Mouse (Mus musculus): ENCODE results near the gene Ints5. TPM values are rescaled to one million over a fixed set of nuclear protein-coding genes. Genes with fewer than 3 reads are reported as not detected.
"Not testable (repeated sequence)": the region's sequence is repeated elsewhere in the genome, so short reads cannot be mapped to it uniquely, and the experiment has no call there.

The Ints5 gene
- polyA plus RNA-seq (2016; fragmentation: Nextera tagmentation; extraction: Ambion mirVana) = 39.9 and 40.8 TPM in 2 replicates

DNA sequence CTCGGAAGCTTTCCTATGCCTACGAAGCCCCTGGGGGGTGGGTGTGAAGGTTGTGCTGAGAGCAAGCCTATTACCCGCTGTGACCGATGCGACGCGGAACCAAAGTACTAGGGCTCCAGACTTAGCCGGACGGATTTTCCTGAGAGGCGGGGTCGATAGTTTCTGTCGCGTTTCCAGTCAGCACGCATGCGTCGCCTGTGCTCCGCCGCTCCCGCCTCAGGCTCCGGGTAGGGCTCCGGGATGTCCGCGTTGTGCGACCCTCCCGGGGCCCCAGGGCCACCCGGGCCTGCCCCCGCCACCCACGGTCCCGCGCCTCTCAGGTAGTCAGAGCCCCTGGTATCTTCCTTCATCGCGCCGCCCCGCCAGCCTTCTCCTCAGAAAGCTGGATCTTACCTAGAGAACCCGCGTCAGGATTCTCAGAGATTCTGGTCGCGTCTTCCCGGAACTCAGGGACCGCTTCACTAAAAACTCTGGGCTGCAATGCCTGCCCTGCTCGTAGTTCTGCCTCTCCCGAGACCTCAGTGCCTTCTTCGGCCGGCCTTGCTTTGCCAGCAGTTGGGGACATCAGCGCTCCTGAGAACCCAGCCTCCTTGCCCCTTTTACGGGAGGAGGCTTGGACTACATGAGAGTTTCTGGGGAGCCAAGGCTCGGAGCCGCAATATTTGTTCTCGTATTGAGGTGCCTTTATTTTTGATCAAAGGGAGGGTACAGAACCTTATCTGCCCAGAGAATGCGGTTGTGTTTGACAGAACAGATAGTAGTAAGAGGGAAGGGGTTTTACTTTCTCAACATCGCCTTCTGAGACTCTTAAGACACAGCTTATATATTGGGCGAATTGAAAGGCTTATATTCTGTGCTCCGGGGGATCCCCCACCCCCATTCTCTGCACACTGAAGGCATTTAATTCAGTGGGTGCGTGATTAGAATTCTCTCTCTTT lies at the start of gene Ints5:
TSS of gene Ints5 (plus strand) at position 177 of the 938 bp plus-strand sequence.
- ATAC-seq = peak; percentile 56
- peaks cover 74% of the 10 kb centered on the region for H3K4me1 ChIP-seq
- 1% methylated on average over 54 of the region's 54 CpGs for WGBS (ENCODE audit: insufficient replicate concordance)

DNA sequence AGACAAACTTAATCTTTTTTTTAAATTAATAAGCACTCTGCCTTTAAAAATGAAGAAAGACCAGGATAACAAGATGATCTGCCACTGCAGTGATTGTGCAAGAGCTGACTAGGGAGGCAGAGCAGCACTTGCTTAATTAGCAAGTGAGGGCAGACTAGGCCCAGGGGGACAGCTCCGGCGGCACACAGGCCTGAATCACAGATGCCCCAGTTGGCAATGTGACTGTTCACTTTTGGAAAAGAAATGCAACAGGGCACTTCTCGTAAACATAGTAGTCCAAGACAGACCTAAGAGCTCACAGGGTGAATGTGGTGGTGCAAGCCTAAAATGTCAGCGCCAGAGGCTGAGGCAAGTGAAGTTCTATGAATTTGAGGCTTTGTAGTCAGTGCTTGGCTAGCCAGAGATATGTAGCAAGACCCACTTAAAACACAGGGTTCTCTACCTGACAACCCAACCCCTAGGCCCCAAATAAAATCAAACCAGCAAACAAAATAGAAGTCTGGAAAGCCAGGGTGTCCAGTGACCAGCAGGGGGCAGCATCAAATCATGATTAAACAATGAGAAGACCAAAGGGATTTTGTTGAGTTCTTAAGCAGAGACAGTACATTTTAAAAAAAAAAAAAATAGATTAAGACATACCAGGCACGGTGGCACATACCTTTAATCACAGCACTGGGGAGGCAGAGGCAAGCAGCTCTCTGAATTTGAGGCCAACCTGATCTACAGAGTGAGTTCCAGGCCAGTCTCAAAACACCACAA lies 48.3 kb upstream of the Ints5 start:
- Histone ChIP-seq H3K4me3 (no peak overlapping the region), H3K27ac (no peak overlapping the region), H3K4me1 (peaks cover 20% of the 10 kb centered on the region), H3K36me3 (peaks cover 57% of the 10 kb centered on the region), H3K9me3 (replicated peaks) (no peaks in the 10 kb centered on the region), H3K27me3 (replicated peaks) (no peaks in the 10 kb centered on the region), H3K9ac (no peak overlapping the region), H3K4me2 (no peak overlapping the region)
- ATAC-seq = no peak
- WGBS (ENCODE audit: insufficient replicate concordance) = 64% methylated on average over 5 of the region's 5 CpGs

More for the DNA sequence above, at the start of gene Ints5:
- Histone ChIP-seq H3K36me3 (peaks cover 45% of the 10 kb centered on the region), H3K27ac (peak within 1 kb of the TSS; percentile 95), H3K9me3 (replicated peaks) (no peaks in the 10 kb centered on the region), H3K27me3 (replicated peaks) (no peaks in the 10 kb centered on the region), H3K9ac (peak within 1 kb of the TSS; percentile 94), H3K4me3 (peak within 1 kb of the TSS; percentile 90), H3K4me2 (peak within 1 kb of the TSS; percentile 84)

- 77% methylated on average over 5 of the region's 5 CpGs for WGBS (ENCODE audit: insufficient replicate concordance)
Measured at GRCm38 (mm10) chr19:8848356-8848755, 44.4 kb upstream of the Ints5 start.

DNA sequence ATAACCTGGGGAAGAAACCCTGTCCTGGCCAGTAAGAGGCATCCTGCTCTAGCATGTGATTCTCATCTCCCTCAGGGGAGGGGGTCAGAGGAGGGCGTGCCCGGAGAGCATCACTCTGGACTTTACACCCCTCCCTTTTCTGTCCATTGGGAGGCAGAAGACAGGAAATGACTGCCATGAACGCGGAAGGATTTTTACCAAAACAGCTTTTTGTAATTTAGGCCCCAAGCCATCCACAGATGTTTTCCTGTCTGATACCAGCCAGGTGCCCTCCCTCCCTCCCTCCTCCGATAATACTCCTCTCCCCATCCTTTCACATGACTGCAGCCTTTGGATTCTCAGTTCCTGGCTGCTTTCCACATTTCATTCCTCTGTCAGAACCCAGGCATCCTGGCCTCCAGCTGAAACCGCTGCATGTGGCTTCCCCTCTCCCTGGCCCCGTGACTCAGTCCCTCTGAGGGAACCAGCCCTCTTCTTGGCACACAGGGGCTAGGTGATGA lies 42.4 kb upstream of the Ints5 start, which contains the start of gene Lrrn4cl:
TSS of gene Lrrn4cl (plus strand) at position 367 of the 500 bp plus-strand sequence.
- H3K27ac ChIP-seq = no peak within 1 kb of the TSS
- peaks cover 33% of the 10 kb centered on the region for H3K36me3 ChIP-seq
- no peaks in the 10 kb centered on the region for H3K9me3 ChIP-seq (replicated peaks)
- 0 out of 2 replicates have a peak, but pooled peaks have one; percentile 32 for ATAC-seq
- 42% methylated on average over 7 of the region's 7 CpGs for whole genome bisulfite sequencing (ENCODE audit: insufficient replicate concordance)
- H3K9ac ChIP-seq = no peak within 1 kb of the TSS
- H3K4me2 ChIP-seq = no peak within 1 kb of the TSS
- H3K27me3 ChIP-seq (replicated peaks) = 0 out of 2 replicates have a peak, but pooled peaks cover 4% of the 10 kb centered on the region
- H3K4me1 ChIP-seq = peaks cover 2% of the 10 kb centered on the region; the same call in 1 of the 2 replicates
- H3K4me3 ChIP-seq = no peak within 1 kb of the TSS

More at GRCm38 (mm10) chr19:8848356-8848755, 44.4 kb upstream of the Ints5 start:
- Histone ChIP-seq H3K4me2 (no peak overlapping the region), H3K27me3 (replicated peaks) (0 out of 2 replicates have a peak, but pooled peaks cover 4% of the 10 kb centered on the region), H3K4me1 (peaks cover 2% of the 10 kb centered on the region; the same call in 1 of the 2 replicates), H3K27ac (no peak overlapping the region), H3K9ac (no peak overlapping the region), H3K36me3 (peaks cover 41% of the 10 kb centered on the region), H3K9me3 (replicated peaks) (no peaks in the 10 kb centered on the region), H3K4me3 (no peak overlapping the region)
- ATAC-seq = no peak

DNA sequence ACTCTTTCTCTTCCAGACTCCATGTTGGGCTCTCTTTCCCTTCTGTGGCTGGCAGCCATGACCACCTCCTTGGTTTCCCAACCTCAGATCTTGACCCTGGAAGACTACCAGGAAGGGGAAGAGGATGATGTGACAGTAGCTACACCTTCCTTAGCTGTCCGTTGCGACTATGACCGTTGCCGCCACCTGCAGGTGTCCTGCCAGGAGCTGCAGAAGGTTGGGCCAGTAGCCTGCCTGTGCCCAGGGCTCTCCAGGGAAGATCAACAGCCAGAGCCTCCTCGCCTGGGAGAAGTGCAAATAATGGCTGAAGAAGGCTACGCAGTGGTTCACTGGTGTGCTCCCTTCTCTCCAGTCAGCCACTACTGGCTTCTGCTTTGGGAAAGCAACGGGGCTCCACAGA lies 41.2 kb upstream of the Ints5 start:
- H3K9me3 ChIP-seq (replicated peaks) = no peaks in the 10 kb centered on the region
- H3K4me1 ChIP-seq = peaks cover 2% of the 10 kb centered on the region; the same call in 1 of the 2 replicates
- 43% methylated on average over 7 of the region's 7 CpGs for WGBS (ENCODE audit: insufficient replicate concordance)
- H3K27me3 ChIP-seq (replicated peaks) = 0 out of 2 replicates have a peak, but pooled peaks cover 7% of the 10 kb centered on the region
- H3K36me3 ChIP-seq = peaks cover 21% of the 10 kb centered on the region
- H3K4me2 ChIP-seq = no peak overlapping the region
- H3K4me3 ChIP-seq = no peak overlapping the region
- H3K27ac ChIP-seq = no peak overlapping the region
- no peak overlapping the region for H3K9ac ChIP-seq
- ATAC-seq = no peak

GRCm38 (mm10) chr19:8852236-8852928 lies 40.4 kb upstream of the Ints5 start:
- Histone ChIP-seq H3K4me1 (peaks cover 2% of the 10 kb centered on the region; the same call in 1 of the 2 replicates), H3K27me3 (replicated peaks) (0 out of 2 replicates have a peak, but pooled peaks cover 7% of the 10 kb centered on the region), H3K27ac (no peak overlapping the region), H3K4me2 (no peak overlapping the region), H3K9ac (no peak overlapping the region), H3K9me3 (replicated peaks) (no peaks in the 10 kb centered on the region), H3K4me3 (no peak overlapping the region), H3K36me3 (peaks cover 14% of the 10 kb centered on the region)
- 49% methylated on average over 10 of the region's 10 CpGs for WGBS (ENCODE audit: insufficient replicate concordance)
- no peak for ATAC-seq

- no peak for ATAC-seq
- H3K4me1 ChIP-seq = peaks cover 2% of the 10 kb centered on the region; the same call in 1 of the 2 replicates
- no peak overlapping the region for H3K4me2 ChIP-seq
- peaks cover 7% of the 10 kb centered on the region for H3K36me3 ChIP-seq
- H3K4me3 ChIP-seq = no peak overlapping the region
- no peak overlapping the region for H3K27ac ChIP-seq
- H3K9ac ChIP-seq = no peak overlapping the region
- no peaks in the 10 kb centered on the region for H3K9me3 ChIP-seq (replicated peaks)
- 71% methylated on average over 3 of the region's 3 CpGs for WGBS (ENCODE audit: insufficient replicate concordance)
- 0 out of 2 replicates have a peak, but pooled peaks cover 7% of the 10 kb centered on the region for H3K27me3 ChIP-seq (replicated peaks)
Measured at GRCm38 (mm10) chr19:8853117-8853516, 39.7 kb upstream of the Ints5 start.

DNA sequence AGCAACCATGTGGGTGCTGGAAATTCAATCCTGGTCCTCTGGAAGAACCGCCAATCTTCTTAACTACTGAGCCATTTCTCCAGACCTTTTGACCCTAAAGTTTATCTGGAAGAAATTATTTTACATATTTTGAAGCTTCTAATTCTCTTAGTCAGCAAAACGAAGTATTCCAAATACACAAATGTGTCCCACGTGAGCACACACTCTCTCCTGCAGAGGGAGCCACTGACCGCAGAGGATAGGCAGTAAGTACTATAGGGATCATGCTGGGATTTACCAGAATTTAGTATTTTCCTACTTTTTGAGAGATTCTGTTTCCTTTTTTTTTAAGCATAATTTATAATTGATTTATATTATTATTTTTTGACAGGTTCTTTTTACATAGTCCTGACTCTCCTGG lies 35.1 kb upstream of the Ints5 start:
- H3K9ac ChIP-seq = no peak overlapping the region
- 24% methylated on average over 4 of the region's 4 CpGs for WGBS (ENCODE audit: insufficient replicate concordance)
- H3K27me3 ChIP-seq (replicated peaks) = 0 out of 2 replicates have a peak, but pooled peaks cover 3% of the 10 kb centered on the region
- no peak overlapping the region for H3K27ac ChIP-seq
- no peaks in the 10 kb centered on the region for H3K4me1 ChIP-seq
- H3K36me3 ChIP-seq = no peaks in the 10 kb centered on the region
- H3K9me3 ChIP-seq (replicated peaks) = no peaks in the 10 kb centered on the region
- no peak overlapping the region for H3K4me2 ChIP-seq
- no peak for ATAC-seq
- H3K4me3 ChIP-seq = no peak overlapping the region

DNA sequence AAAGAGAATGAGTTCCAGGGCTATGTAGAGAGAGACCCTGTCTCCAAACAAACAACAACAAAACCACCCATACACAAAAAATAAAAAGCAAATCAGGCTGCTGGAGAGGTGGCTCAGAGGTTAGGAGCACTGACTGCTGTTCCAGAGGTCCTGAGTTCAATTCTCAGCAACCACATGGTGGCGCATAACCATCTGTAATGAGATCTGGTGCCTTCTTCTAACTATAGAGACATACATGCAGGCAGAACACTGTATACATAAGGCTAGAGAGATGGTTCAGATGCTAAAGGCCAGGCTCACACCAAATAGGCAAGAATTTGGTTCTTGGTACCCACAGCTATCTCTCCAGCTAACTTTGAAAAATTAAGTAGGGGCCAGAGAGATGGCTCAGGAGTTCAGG lies 33.8 kb upstream of the Ints5 start:
- Histone ChIP-seq H3K36me3 (no peaks in the 10 kb centered on the region), H3K4me3 (no peak overlapping the region), H3K27me3 (replicated peaks) (0 out of 2 replicates have a peak, but pooled peaks cover 3% of the 10 kb centered on the region), H3K9me3 (replicated peaks) (no peaks in the 10 kb centered on the region), H3K27ac (no peak overlapping the region), H3K4me1 (no peaks in the 10 kb centered on the region), H3K9ac (no peak overlapping the region), H3K4me2 (no peak overlapping the region)
- ATAC-seq = peak; percentile 42; the same call in 1 of the 2 replicates
- WGBS (ENCODE audit: insufficient replicate concordance) = 7% methylated on average over 1 of the region's 1 CpGs

DNA sequence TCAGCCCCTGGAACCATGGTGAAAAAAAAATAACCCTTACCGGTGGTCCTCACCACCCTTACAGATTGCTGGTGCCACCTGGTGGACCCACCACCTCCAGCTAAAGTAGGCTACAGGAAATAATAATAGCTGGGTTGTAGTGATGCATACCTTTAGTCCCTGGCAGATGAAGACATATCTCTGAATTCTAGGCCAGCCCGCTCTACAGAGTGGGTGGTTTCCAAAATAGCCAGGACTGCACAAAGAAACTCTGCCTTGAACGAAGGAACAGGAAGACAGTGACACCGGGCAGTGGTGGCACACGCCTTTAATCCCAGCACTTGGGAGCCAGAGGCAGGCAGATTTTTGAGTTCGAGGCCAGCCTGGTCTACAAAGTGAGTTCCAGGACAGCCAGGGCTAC lies 28.5 kb upstream of the Ints5 start:
- H3K4me2 ChIP-seq = no peak overlapping the region

GRCm38 (mm10) chr19:8870381-8870780 lies 22.4 kb upstream of the Ints5 start:
- Histone ChIP-seq H3K4me2 (peak overlapping the region; percentile 84), H3K27ac (peak overlapping the region; percentile 86), H3K9ac (peak overlapping the region; percentile 91), H3K36me3 (peaks cover 23% of the 10 kb centered on the region), H3K4me1 (peaks cover 40% of the 10 kb centered on the region), H3K4me3 (peak overlapping the region; percentile 78)
- 67% methylated on average over 3 of the region's 3 CpGs for WGBS (ENCODE audit: insufficient replicate concordance)
- not testable (repeated sequence) for ATAC-seq; H3K27me3 ChIP-seq (replicated peaks); H3K9me3 ChIP-seq (replicated peaks)

More for the DNA sequence above, 28.5 kb upstream of the Ints5 start:
- WGBS (ENCODE audit: insufficient replicate concordance) = 69% methylated on average over 6 of the region's 6 CpGs
- Histone ChIP-seq H3K4me1 (peaks cover 8% of the 10 kb centered on the region; the same call in 1 of the 2 replicates), H3K36me3 (no peaks in the 10 kb centered on the region), H3K9ac (no peak overlapping the region), H3K9me3 (replicated peaks) (no peaks in the 10 kb centered on the region), H3K4me3 (no peak overlapping the region), H3K27ac (no peak overlapping the region), H3K27me3 (replicated peaks) (no peaks in the 10 kb centered on the region)
- ATAC-seq = no peak
